Mouse (Mus musculus): ENCODE data around the gene Epyc.

DNA sequence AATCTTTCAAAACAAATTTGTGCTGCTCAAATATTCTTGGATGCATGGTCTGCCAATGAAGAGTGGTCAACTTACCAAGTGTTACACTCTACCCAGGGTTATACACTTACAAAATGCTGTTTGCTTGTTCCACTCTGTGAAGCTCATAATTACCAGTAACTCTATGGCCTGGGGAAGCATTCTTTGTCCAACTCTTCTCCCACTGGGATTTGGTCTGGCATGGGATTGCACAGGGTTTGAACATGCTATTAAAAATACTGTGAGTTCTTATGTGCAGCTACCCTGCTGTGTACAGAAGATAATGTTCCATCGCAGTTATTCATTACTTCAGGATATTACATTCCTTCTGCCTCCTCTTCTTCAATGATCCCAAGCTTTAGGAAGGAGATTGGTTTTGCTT, 43.3 kb downstream of the Epyc start:
- TF ChIP-seq CTCF (IDR thresholded peaks at IDR 0.05; ENCODE audit: low read depth, low read length): no peak
- TF ChIP-seq POLR2A (IDR thresholded peaks at IDR 0.05; ENCODE audit: borderline replicate concordance, low read depth, low read length): no peak
